Mouse (Mus musculus): Measurements from ENCODE around the gene Smad3. TPM values are rescaled to one million over a fixed set of nuclear protein-coding genes. Genes with fewer than 3 reads are reported as not detected.

Smad3 gene
- polyA plus RNA-seq, 1 experiment from 2014 or later = 24.0 TPM

DNA sequence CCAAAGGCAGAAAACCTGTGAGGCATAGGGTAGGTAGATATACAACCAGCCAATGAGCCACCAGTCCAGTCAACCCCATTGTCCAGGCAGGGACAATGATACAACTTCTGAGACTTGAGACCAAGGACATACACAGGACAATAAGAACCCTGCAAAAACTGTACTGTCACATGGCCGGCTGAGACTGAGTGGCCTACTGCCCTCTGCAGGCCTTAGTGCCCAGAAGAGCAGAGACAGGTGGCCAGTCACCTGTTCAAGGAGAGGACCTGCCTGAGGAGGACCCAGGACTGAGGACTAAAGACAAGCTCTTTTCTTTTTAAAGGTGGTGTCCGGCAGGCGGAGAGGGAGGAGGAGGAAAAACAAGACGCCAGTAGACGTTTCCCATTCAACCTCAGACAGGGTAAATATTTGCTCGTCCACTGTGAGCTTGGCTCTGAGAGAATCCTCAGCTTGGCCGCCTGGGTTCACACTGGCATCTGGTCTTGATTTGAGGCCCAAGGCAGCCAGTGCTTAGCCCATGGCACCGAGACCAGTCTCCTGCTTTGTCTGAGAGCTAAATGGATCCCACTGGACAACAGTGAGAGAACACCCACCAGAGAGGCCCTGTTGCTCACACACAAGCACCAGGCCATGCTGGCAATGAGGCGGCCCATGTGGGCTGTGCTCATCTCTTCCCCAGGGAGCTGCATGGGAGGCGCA is 56.4 kb downstream of the Smad3 start:
- ATAC-seq (ENCODE audit: insufficient number of reproducible peaks, low FRiP score, low TSS enrichment, low read depth) (no peak), DNase-seq (ENCODE audit: low spot score) (no peak)
- Histone ChIP-seq H3K4me1 (ENCODE audit: control insufficient read depth, insufficient read depth, low read length) (peaks cover 52% of the 10 kb centered on the region), H3K9ac (ENCODE audit: low read length) (no peak overlapping the region), H3K36me3 (ENCODE audit: control insufficient read depth, insufficient read depth, low read length) (no peaks in the 10 kb centered on the region), H3K27ac (replicated peaks; ENCODE audit: low read depth, low read length) (0 out of 2 replicates have a peak overlapping the region, but pooled peaks have one; percentile 21), H3K4me3 (ENCODE audit: low read depth, low read length) (no peak overlapping the region), H3K9me3 (ENCODE audit: control insufficient read depth, low read length) (no peaks in the 10 kb centered on the region), H3K4me2 (ENCODE audit: low read depth, severe bottlenecking) (no peak overlapping the region), H3K27me3 (ENCODE audit: control insufficient read depth, insufficient read depth, low read length) (no peaks in the 10 kb centered on the region)
- WGBS = 64% methylated on average over 10 of the region's 10 CpGs

DNA sequence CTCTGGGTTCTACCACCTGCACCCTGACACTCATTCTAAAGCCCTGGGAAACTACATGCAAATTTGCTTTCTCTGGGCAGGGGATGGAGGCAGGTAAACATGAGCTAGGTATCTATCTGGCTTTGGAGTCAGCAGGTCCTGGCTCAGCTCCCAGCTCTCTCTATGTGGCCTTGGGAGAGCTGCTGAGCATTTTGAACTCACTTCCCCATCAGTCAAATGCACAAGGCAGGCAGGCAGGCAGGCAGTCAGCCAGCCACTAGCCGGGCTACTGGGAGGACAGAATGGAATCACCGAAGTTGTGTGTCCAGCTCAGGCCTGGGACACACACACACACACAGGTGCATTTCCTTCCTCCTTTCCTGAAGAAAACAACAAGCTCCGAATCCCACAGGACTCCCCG is 58.6 kb downstream of the Smad3 start:
- no peak overlapping the region for H3K27ac ChIP-seq (replicated peaks; ENCODE audit: low read depth, low read length)
- no peaks in the 10 kb centered on the region for H3K9me3 ChIP-seq (ENCODE audit: control insufficient read depth, low read length)
- no peak for ATAC-seq (ENCODE audit: insufficient number of reproducible peaks, low FRiP score, low TSS enrichment, low read depth)
- no peaks in the 10 kb centered on the region for H3K27me3 ChIP-seq (ENCODE audit: control insufficient read depth, insufficient read depth, low read length)
- no peak overlapping the region for H3K4me3 ChIP-seq (ENCODE audit: low read depth, low read length)
- no peaks in the 10 kb centered on the region for H3K36me3 ChIP-seq (ENCODE audit: control insufficient read depth, insufficient read depth, low read length)
- H3K4me2 ChIP-seq (ENCODE audit: low read depth, severe bottlenecking) = no peak overlapping the region
- no peak for DNase-seq (ENCODE audit: low spot score)
- WGBS = 75% methylated on average over 4 of the region's 4 CpGs
- H3K9ac ChIP-seq (ENCODE audit: low read length) = no peak overlapping the region
- H3K4me1 ChIP-seq (ENCODE audit: control insufficient read depth, insufficient read depth, low read length) = peaks cover 44% of the 10 kb centered on the region

DNA sequence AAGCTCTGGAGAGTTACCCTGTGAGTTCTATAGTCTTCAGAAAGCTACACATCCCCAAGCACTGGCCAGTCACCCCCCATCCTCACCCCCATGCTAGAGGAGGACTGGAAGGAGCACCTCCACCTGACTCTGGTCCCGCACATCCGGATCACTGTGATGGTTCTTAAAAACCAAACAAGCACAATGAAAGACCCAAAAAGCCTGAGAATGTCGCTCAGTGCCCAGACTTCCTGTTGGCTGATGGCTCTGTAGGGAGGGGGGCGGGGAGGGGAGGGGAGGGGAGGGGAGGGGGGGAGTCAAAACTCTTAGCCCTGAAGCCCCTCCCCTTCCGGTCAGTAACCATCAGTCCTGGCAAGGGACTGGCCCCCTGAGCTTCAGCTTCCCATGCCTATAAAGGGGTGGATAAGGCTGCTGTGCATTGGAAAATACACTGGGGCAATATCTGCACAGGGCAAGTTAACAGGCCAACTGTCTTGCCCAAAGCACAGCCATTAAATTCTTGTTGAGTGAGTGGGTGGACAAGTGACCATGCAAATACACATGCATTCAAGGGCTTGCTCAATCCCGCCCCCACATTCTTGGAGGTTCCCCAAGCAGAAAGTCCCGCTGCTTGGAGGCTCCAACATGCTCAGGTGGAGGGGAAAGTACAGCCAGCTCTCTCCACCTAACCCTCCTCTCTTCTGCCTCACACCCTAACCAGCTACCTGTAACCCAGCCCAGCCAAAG is 59.3 kb downstream of the Smad3 start:
- H3K4me1 ChIP-seq (ENCODE audit: control insufficient read depth, insufficient read depth, low read length) = peaks cover 44% of the 10 kb centered on the region
- no peak overlapping the region for H3K9ac ChIP-seq (ENCODE audit: low read length)
- H3K4me2 ChIP-seq (ENCODE audit: low read depth, severe bottlenecking) = no peak overlapping the region
- H3K9me3 ChIP-seq (ENCODE audit: control insufficient read depth, low read length) = no peaks in the 10 kb centered on the region
- no peak overlapping the region for H3K27ac ChIP-seq (replicated peaks; ENCODE audit: low read depth, low read length)
- H3K36me3 ChIP-seq (ENCODE audit: control insufficient read depth, insufficient read depth, low read length) = no peaks in the 10 kb centered on the region
- no peak for DNase-seq (ENCODE audit: low spot score)
- 72% methylated on average over 5 of the region's 7 CpGs for WGBS
- H3K27me3 ChIP-seq (ENCODE audit: control insufficient read depth, insufficient read depth, low read length) = no peaks in the 10 kb centered on the region
- no peak for ATAC-seq (ENCODE audit: insufficient number of reproducible peaks, low FRiP score, low TSS enrichment, low read depth)
- no peak overlapping the region for H3K4me3 ChIP-seq (ENCODE audit: low read depth, low read length)

- no peak overlapping the region for H3K4me2 ChIP-seq (ENCODE audit: low read depth, severe bottlenecking)
- peaks cover 40% of the 10 kb centered on the region for H3K4me1 ChIP-seq (ENCODE audit: control insufficient read depth, insufficient read depth, low read length)
- no peak overlapping the region for H3K4me3 ChIP-seq (ENCODE audit: low read depth, low read length)
- DNase-seq (ENCODE audit: low spot score) = no peak
- H3K27ac ChIP-seq (replicated peaks; ENCODE audit: low read depth, low read length) = 0 out of 2 replicates have a peak overlapping the region, but pooled peaks have one; percentile 21
- H3K9ac ChIP-seq (ENCODE audit: low read length) = no peak overlapping the region
- WGBS = 54% methylated on average over 5 of the region's 5 CpGs
- no peaks in the 10 kb centered on the region for H3K9me3 ChIP-seq (ENCODE audit: control insufficient read depth, low read length)
- no peak for ATAC-seq (ENCODE audit: insufficient number of reproducible peaks, low FRiP score, low TSS enrichment, low read depth)
- H3K27me3 ChIP-seq (ENCODE audit: control insufficient read depth, insufficient read depth, low read length) = no peaks in the 10 kb centered on the region
- H3K36me3 ChIP-seq (ENCODE audit: control insufficient read depth, insufficient read depth, low read length) = no peaks in the 10 kb centered on the region
These were observed 60.2 kb downstream of the Smad3 start for GRCm38 (mm10) chr9:63697606-63698005.

GRCm38 (mm10) chr9:63696463-63697105 is 61.2 kb downstream of the Smad3 start:
- H3K27ac ChIP-seq (replicated peaks; ENCODE audit: low read depth, low read length) = no peak overlapping the region
- H3K4me1 ChIP-seq (ENCODE audit: control insufficient read depth, insufficient read depth, low read length) = peaks cover 33% of the 10 kb centered on the region
- H3K4me3 ChIP-seq (ENCODE audit: low read depth, low read length) = no peak overlapping the region
- no peaks in the 10 kb centered on the region for H3K36me3 ChIP-seq (ENCODE audit: control insufficient read depth, insufficient read depth, low read length)
- no peak overlapping the region for H3K4me2 ChIP-seq (ENCODE audit: low read depth, severe bottlenecking)
- WGBS = 60% methylated on average over 10 of the region's 10 CpGs
- H3K27me3 ChIP-seq (ENCODE audit: control insufficient read depth, insufficient read depth, low read length) = no peaks in the 10 kb centered on the region
- H3K9ac ChIP-seq (ENCODE audit: low read length) = no peak overlapping the region
- no peaks in the 10 kb centered on the region for H3K9me3 ChIP-seq (ENCODE audit: control insufficient read depth, low read length)
- DNase-seq (ENCODE audit: low spot score) (no peak), ATAC-seq (ENCODE audit: insufficient number of reproducible peaks, low FRiP score, low TSS enrichment, low read depth) (no peak)

DNA sequence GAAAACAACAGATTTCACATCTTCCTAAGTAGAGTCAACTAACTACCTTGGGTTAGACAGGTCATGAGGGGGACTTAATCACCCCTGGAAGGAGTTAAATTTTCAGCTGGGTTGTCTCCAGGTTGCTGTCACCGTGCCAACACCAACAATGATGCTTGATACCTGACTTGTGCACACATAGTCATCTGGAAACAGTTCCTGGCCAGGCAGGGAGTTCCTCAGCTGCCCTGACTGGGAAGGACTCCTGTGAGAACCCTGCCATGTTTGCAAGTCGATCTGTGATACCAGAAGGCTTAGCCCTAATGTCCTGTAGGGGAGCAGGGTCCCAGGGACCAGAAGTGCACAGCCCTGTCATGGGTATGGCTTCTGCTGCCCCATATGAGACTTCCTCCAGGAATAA is 65.8 kb downstream of the Smad3 start:
- Histone ChIP-seq H3K27me3 (ENCODE audit: control insufficient read depth, insufficient read depth, low read length) (no peaks in the 10 kb centered on the region), H3K9ac (ENCODE audit: low read length) (no peak overlapping the region), H3K4me3 (ENCODE audit: low read depth, low read length) (no peak overlapping the region), H3K4me2 (ENCODE audit: low read depth, severe bottlenecking) (no peak overlapping the region), H3K9me3 (ENCODE audit: control insufficient read depth, low read length) (no peaks in the 10 kb centered on the region; the same call in 1 of the 2 replicates), H3K4me1 (ENCODE audit: control insufficient read depth, insufficient read depth, low read length) (peaks cover 8% of the 10 kb centered on the region), H3K27ac (replicated peaks; ENCODE audit: low read depth, low read length) (no peak overlapping the region), H3K36me3 (ENCODE audit: control insufficient read depth, insufficient read depth, low read length) (no peaks in the 10 kb centered on the region; the same call in 1 of the 2 replicates)
- WGBS = 81% methylated on average over 2 of the region's 2 CpGs
- DNase-seq (ENCODE audit: low spot score) (no peak), ATAC-seq (ENCODE audit: insufficient number of reproducible peaks, low FRiP score, low TSS enrichment, low read depth) (no peak)

DNA sequence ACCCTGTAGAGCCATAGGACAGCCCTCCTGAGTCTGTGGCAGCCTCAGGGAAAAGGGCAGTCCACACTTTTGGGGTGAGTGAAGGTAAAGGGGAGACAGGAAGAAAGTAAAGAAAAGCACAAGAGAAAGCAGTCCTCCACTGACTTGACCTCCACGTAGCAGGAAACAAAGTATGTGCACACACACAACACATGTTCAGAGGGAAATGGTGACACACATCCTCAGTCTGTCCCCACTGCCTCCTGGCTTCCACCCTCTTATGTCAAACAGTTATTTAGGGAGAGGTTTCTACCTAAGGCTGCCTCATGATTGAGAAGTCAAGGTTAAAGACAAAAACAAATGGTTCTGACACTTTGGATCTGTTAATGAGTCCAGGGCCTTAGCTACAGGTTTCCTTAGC is 67.3 kb downstream of the Smad3 start:
- DNase-seq (ENCODE audit: low spot score) (no peak), ATAC-seq (ENCODE audit: insufficient number of reproducible peaks, low FRiP score, low TSS enrichment, low read depth) (no peak)
- Histone ChIP-seq H3K9me3 (ENCODE audit: control insufficient read depth, low read length) (no peaks in the 10 kb centered on the region; the same call in 1 of the 2 replicates), H3K9ac (ENCODE audit: low read length) (no peak overlapping the region), H3K36me3 (ENCODE audit: control insufficient read depth, insufficient read depth, low read length) (no peaks in the 10 kb centered on the region; the same call in 1 of the 2 replicates), H3K27me3 (ENCODE audit: control insufficient read depth, insufficient read depth, low read length) (no peaks in the 10 kb centered on the region), H3K27ac (replicated peaks; ENCODE audit: low read depth, low read length) (no peak overlapping the region), H3K4me2 (ENCODE audit: low read depth, severe bottlenecking) (no peak overlapping the region), H3K4me3 (ENCODE audit: low read depth, low read length) (no peak overlapping the region), H3K4me1 (ENCODE audit: control insufficient read depth, insufficient read depth, low read length) (no peaks in the 10 kb centered on the region)
- 96% methylated on average over 1 of the region's 1 CpGs for WGBS

DNA sequence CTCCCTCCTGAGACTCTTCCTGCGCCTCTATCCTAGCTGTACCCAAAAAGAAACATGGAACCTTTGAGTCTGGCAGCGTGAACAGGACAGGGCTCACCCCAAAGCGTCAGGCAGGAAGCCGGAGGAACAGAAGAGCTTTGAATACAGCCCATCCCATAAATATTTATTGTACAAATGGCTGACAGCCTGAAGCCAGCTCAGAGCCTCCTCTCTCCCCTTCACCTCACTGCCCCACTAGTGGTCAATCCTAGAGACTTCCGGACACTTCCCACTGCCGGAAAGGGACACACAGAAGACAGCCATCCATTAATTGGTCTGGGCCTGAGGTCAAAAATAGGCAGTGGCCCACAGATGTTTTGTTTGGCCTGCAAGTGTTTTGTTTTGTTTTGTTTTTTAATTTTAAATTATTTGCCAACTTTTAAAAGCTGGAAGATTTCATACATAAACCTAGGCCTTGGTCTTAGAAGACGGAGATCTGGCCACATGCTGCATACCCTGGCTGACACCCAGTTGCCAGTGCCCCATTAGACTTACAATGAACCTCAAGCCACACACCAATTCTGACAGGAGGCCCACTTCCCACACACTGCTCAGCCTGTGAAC is 70.3 kb downstream of the Smad3 start:
- no peak for DNase-seq (ENCODE audit: low spot score)
- no peak for ATAC-seq (ENCODE audit: insufficient number of reproducible peaks, low FRiP score, low TSS enrichment, low read depth)
- Histone ChIP-seq H3K9ac (ENCODE audit: low read length) (no peak overlapping the region), H3K36me3 (ENCODE audit: control insufficient read depth, insufficient read depth, low read length) (no peaks in the 10 kb centered on the region; the same call in 1 of the 2 replicates), H3K4me2 (ENCODE audit: low read depth, severe bottlenecking) (no peak overlapping the region), H3K27me3 (ENCODE audit: control insufficient read depth, insufficient read depth, low read length) (no peaks in the 10 kb centered on the region), H3K4me1 (ENCODE audit: control insufficient read depth, insufficient read depth, low read length) (no peaks in the 10 kb centered on the region), H3K4me3 (ENCODE audit: low read depth, low read length) (no peak overlapping the region), H3K9me3 (ENCODE audit: control insufficient read depth, low read length) (no peaks in the 10 kb centered on the region; the same call in 1 of the 2 replicates), H3K27ac (replicated peaks; ENCODE audit: low read depth, low read length) (no peak overlapping the region)
- WGBS = 83% methylated on average over 7 of the region's 7 CpGs

All from limb, embryonic 11.5 days (tissue).